Mouse (Mus musculus) kidney, embryonic 15.5 days (tissue): ENCODE results near the gene Ninj2. TPM values are rescaled to one million over a fixed set of nuclear protein-coding genes. Genes with fewer than 3 reads are reported as not detected.
A peak's percentile ranks its signal among the peaks of the same experiment; 100 is the strongest.

Experiments
- ATAC-seq: fragments of 200-750 bp; cut with Nextera tagmentation; replicated peaks from 2 replicates; pipeline ENCODE4 v1.8.0; 2017; ENCODE audit warnings: moderate TSS enrichment; ENCODE audit not compliant: low FRiP score
- H3K27ac ChIP-seq: fragments of 300-500 bp; sonication (generic); 2 replicates; pipeline ENCODE4 v1.5.1; 2015; ENCODE audit warnings: mild to moderate bottlenecking, inconsistent platforms
- H3K27me3 ChIP-seq: fragments of 300-500 bp; sonication (generic); 2 replicates; pipeline ENCODE4 v1.6.1; 2015; ENCODE audit warnings: inconsistent platforms
- H3K36me3 ChIP-seq: fragments of 300-500 bp; sonication (generic); 2 replicates; pipeline ENCODE4 v1.6.1; 2015; ENCODE audit warnings: inconsistent platforms
- H3K4me1 ChIP-seq: fragments of 300-500 bp; sonication (generic); 2 replicates; pipeline ENCODE4 v1.6.1; 2015; ENCODE audit warnings: inconsistent platforms
- H3K4me2 ChIP-seq: fragments of 300-500 bp; sonication (generic); 2 replicates; pipeline ENCODE4 v1.6.1; 2015; ENCODE audit warnings: moderate library complexity, mild to moderate bottlenecking, inconsistent platforms
- H3K4me3 ChIP-seq: fragments of 300-500 bp; sonication (generic); replicated peaks from 2 replicates; pipeline ENCODE4 v1.5.1; 2015; ENCODE audit warnings: mild to moderate bottlenecking, inconsistent platforms
- H3K9ac ChIP-seq: fragments of 300-500 bp; sonication (generic); 2 replicates; pipeline ENCODE4 v1.6.1; 2015; ENCODE audit warnings: mild to moderate bottlenecking, inconsistent platforms
- H3K9me3 ChIP-seq: fragments of 300-500 bp; sonication (generic); replicated peaks from 2 replicates; pipeline ENCODE4 v1.6.1; 2016; ENCODE audit warnings: inconsistent platforms
- WGBS: fragments of 180-500 bp; shearing (Covaris S2); methylation state at CpG from one replicate; pipeline ENCODE4 v1.1.7; 2015; ENCODE audit warnings: mixed read lengths; 5-methylcytosine and 5-hydroxymethylcytosine counted together
- polyA plus RNA-seq: library from polyadenylated mRNA; unstranded; fragments of >200 nt; fragmentation: Nextera tagmentation; extraction: Ambion mirVana; gene quantifications from 2 replicates; pipeline ENCODE4 v1.2.1, GENCODE M21; 2015

Ninj2 gene
- polyA plus RNA-seq, 1 experiment from 2014 or later, result not detected

- 0 out of 2 replicates have a peak, but pooled peaks cover 2% of the 10 kb centered on the region for H3K4me1 ChIP-seq
- no peaks in the 10 kb centered on the region for H3K9me3 ChIP-seq
- H3K4me3 ChIP-seq, result no peak overlapping the region
- no peak for ATAC-seq
- no peak overlapping the region for H3K9ac ChIP-seq
- H3K27me3 ChIP-seq, result no peaks in the 10 kb centered on the region
- H3K4me2 ChIP-seq, result no peak overlapping the region
- H3K36me3 ChIP-seq, result no peaks in the 10 kb centered on the region
- WGBS, result 82% methylated on average over 12 of the region's 12 CpGs
- no peak overlapping the region for H3K27ac ChIP-seq
Measured at GRCm38 (mm10) chr6:120148716-120149392, 55.7 kb downstream of the Ninj2 start.

DNA sequence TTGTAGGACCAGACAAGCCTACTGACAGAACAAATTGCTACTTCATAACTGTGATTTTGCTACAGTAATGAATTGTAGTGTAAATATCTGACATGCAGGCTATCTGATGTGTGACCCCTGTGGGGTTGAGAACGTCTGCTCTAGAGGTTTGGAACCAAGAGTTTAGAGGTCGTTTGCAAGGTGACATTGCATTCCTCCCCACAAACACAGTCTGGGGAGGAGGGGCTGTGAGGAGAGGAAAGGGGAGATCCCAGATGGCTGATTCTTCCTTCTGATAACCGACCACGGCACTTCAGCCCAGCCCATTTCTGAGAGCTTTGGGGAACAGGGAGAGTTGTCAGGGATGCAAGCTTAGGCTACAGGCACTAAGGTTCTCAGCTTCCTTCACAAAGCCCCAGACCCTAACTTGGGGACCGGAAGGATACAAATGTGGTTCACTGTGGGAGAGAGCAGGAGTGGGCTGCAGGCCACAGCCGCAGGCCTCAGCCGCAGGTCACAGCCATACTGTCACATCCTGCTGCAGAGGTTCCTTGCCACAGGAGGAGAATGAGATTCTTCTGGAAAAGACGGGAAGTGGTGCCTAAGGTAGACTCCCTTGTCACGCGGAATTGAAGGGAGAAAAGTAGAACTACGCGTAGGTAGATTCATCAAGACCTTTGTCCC is 56.4 kb downstream of the Ninj2 start:
- no peak overlapping the region for H3K27ac ChIP-seq
- no peak for ATAC-seq
- 69% methylated on average over 12 of the region's 12 CpGs for WGBS

GRCm38 (mm10) chr6:120150206-120150605 is 57.1 kb downstream of the Ninj2 start:
- no peak overlapping the region for H3K27ac ChIP-seq
- whole genome bisulfite sequencing, result 56% methylated on average over 3 of the region's 3 CpGs
- 0 out of 2 replicates have a peak, but pooled peaks cover 2% of the 10 kb centered on the region for H3K4me1 ChIP-seq
- no peak overlapping the region for H3K4me2 ChIP-seq
- no peak overlapping the region for H3K9ac ChIP-seq
- H3K36me3 ChIP-seq, result no peaks in the 10 kb centered on the region
- H3K27me3 ChIP-seq, result no peaks in the 10 kb centered on the region
- ATAC-seq, result no peak
- no peaks in the 10 kb centered on the region for H3K9me3 ChIP-seq
- H3K4me3 ChIP-seq, result no peak overlapping the region

More for the DNA sequence above, 56.4 kb downstream of the Ninj2 start:
- Histone ChIP-seq H3K36me3 (no peaks in the 10 kb centered on the region), H3K9me3 (no peaks in the 10 kb centered on the region), H3K4me2 (no peak overlapping the region), H3K9ac (no peak overlapping the region), H3K4me1 (0 out of 2 replicates have a peak, but pooled peaks cover 2% of the 10 kb centered on the region), H3K4me3 (no peak overlapping the region), H3K27me3 (no peaks in the 10 kb centered on the region)

- Histone ChIP-seq H3K9ac (no peak overlapping the region), H3K36me3 (no peaks in the 10 kb centered on the region), H3K27ac (no peak overlapping the region), H3K4me2 (no peak overlapping the region), H3K4me3 (no peak overlapping the region), H3K27me3 (no peaks in the 10 kb centered on the region), H3K4me1 (0 out of 2 replicates have a peak, but pooled peaks cover 2% of the 10 kb centered on the region), H3K9me3 (no peaks in the 10 kb centered on the region)
- no peak for ATAC-seq
- 72% methylated on average over 3 of the region's 3 CpGs for WGBS
Measured at GRCm38 (mm10) chr6:120151616-120152053, 58.5 kb downstream of the Ninj2 start.

DNA sequence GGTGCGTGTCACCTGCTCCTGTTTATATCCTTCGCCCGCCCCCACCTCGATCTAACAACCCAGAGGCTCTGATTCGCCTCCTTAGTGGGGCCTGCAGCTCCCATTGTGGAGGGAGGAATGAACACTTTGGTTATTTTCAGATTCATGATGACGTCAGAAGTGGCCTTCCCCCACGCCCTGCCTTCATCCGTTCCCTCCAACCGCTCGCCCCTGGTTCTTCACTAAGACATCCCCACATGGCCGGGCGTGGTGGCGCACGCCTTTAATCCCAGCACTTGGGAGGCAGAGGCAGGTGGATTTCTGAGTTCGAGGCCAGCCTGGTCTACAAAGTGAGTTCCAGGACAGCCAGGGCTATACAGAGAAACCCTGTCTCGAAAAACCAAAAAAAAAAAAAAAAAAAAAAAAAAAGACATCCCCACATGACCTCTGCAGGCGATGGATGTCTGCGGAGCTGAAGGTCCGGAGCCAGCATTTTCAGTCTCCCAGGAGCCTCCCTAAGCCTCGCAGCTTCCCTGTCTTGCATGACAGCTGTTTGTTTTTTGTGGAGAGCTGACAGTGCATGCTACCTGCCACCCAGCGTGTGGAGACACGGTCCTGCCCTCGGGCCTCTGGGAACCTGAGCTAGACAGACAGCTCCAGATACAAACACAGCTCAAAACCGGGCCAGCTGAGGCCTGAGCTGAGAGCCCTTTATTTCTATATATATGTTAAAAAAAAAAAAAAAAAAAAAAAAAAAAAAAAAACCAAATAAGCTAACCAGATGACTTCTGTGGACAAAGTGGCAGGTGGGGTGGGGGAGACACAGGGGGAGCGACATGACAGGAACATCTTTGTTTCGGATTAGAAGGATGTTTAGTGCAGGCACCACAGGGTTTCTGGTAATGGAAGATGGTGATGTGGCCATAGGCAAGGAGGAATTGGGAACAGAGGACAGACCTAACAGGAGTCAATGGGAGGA is 59.9 kb downstream of the Ninj2 start:
- 77% methylated on average over 25 of the region's 26 CpGs for WGBS

DNA sequence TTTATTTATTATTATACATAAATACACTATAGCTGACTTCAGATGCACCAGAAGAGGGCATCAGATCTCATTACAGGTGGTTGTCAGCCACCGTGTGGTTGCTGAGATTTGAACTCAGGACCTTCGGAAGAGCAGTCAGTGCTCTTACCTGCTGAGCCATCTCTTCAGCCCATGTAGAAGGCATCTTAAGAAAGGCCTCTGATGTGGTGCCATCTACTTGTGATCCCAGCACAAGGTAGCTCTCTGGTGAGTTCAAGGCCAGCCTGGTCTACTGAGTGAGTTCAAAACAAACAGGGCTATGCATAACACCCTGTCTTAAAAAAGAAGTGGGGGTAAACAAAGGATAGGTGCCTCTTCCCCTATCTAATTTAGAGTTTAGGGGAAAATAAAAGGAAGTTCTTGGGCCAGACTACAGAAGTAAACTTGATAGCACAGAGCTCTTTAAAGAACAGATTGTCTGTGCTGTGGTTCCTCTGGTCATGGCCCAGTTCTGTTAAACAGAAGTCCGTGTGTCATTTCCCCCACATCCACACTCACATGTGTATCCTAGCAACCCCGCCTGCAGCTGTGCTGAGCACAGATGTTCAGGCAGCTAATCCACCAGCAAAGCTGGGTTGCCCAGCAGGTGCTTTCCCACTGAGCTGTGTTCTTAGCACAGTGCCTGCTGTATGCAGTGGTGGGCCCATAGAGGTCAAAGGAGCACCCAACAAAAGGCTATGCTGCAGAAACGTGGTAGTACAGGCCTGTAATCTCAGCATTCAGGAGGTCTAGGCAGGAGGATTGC is 61.6 kb downstream of the Ninj2 start:
- ATAC-seq, result no peak
- Histone ChIP-seq H3K9me3 (no peaks in the 10 kb centered on the region), H3K4me1 (peaks cover 11% of the 10 kb centered on the region), H3K27me3 (no peaks in the 10 kb centered on the region), H3K27ac (no peak overlapping the region), H3K36me3 (no peaks in the 10 kb centered on the region), H3K9ac (no peak overlapping the region), H3K4me3 (no peak overlapping the region), H3K4me2 (no peak overlapping the region)
- WGBS, result 72% methylated on average over 5 of the region's 5 CpGs

More for the DNA sequence above, 59.9 kb downstream of the Ninj2 start:
- Histone ChIP-seq H3K27me3 (no peaks in the 10 kb centered on the region), H3K4me2 (no peak overlapping the region), H3K9ac (no peak overlapping the region), H3K27ac (no peak overlapping the region), H3K4me3 (no peak overlapping the region), H3K4me1 (0 out of 2 replicates have a peak, but pooled peaks cover 2% of the 10 kb centered on the region), H3K9me3 (no peaks in the 10 kb centered on the region), H3K36me3 (no peaks in the 10 kb centered on the region)
- ATAC-seq, result no peak

GRCm38 (mm10) chr6:120155510-120155909 is 62.4 kb downstream of the Ninj2 start:
- 82% methylated on average over 4 of the region's 4 CpGs for WGBS
- no peak overlapping the region for H3K4me2 ChIP-seq
- no peak for ATAC-seq

GRCm38 (mm10) chr6:120157479-120157878 is 64.3 kb downstream of the Ninj2 start:
- no peak for ATAC-seq
- no peaks in the 10 kb centered on the region for H3K36me3 ChIP-seq
- peaks cover 12% of the 10 kb centered on the region for H3K4me1 ChIP-seq
- H3K4me3 ChIP-seq, result no peak overlapping the region
- no peak overlapping the region for H3K27ac ChIP-seq
- H3K27me3 ChIP-seq, result no peaks in the 10 kb centered on the region
- no peak overlapping the region for H3K9ac ChIP-seq
- 70% methylated on average over 6 of the region's 6 CpGs for WGBS
- no peaks in the 10 kb centered on the region for H3K9me3 ChIP-seq
- no peak overlapping the region for H3K4me2 ChIP-seq

More at GRCm38 (mm10) chr6:120155510-120155909, 62.4 kb downstream of the Ninj2 start:
- no peaks in the 10 kb centered on the region for H3K36me3 ChIP-seq
- no peak overlapping the region for H3K27ac ChIP-seq
- H3K4me3 ChIP-seq, result no peak overlapping the region
- H3K9me3 ChIP-seq, result no peaks in the 10 kb centered on the region
- no peak overlapping the region for H3K9ac ChIP-seq
- peaks cover 12% of the 10 kb centered on the region for H3K4me1 ChIP-seq
- H3K27me3 ChIP-seq, result no peaks in the 10 kb centered on the region

DNA sequence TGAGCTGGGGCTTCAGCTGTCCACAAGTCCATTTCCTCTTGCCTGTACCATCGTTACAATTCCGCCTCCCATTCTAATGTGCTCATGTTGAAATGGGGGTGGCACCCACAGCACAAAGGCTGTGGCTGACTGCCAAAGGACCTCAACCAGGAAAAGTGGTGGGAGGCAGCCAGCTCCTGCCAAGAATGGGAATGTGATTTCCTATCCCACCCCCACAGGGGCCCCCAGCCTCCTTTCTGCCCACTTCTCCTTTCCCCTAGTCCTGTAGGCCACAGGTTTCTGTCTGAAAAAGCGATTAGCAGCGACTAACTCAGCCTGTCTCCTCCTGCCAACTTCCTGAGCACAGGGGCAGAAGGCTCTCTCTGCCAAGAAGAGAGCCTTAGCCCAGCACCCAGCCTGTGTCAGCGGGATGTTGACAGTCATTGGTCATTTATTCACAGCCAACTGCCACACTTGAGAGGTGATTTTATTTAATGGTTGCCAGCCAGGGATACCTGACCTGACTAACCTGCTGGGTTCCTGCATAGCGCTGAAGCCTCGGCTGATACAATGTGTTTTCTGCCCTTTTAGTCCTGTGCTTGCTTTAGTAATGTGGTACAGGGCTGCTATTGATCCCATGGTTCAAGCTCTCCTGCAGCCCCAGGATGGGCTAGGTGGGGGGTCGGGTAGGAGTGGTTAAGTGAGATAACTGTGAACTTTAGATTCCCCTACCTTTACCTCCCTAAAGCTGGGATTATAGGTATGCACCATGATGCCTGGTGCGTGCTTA is 66.2 kb downstream of the Ninj2 start:
- peak overlapping the region; percentile 70 for H3K27ac ChIP-seq
- peaks cover 9% of the 10 kb centered on the region for H3K4me1 ChIP-seq
- H3K36me3 ChIP-seq, result no peaks in the 10 kb centered on the region
- no peaks in the 10 kb centered on the region for H3K27me3 ChIP-seq
- H3K4me2 ChIP-seq, result peak overlapping the region; percentile 12; the same call in 1 of the 2 replicates
- no peak overlapping the region for H3K4me3 ChIP-seq
- 52% methylated on average over 9 of the region's 9 CpGs for WGBS
- H3K9ac ChIP-seq, result no peak overlapping the region
- no peaks in the 10 kb centered on the region for H3K9me3 ChIP-seq
- no peak for ATAC-seq

DNA sequence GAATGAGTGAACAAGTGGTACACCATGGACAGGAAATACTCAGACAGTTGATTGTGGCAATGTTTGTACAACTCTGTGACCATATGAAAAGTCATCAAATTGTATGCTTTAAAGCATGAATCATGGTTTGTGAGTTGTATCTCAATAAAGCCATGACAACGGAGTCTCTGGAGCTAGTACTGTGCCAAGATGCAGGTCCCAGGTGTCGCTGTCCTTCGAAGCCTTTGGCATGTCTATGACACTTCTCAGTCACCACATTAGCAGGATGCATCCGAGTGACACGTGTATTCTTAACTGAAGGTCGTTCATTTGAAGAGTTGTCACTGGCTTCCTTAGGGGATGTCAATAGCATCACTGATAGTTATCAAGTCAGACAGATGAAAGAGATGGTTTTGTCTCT is 69.8 kb downstream of the Ninj2 start:
- peaks cover 9% of the 10 kb centered on the region for H3K4me1 ChIP-seq
- no peaks in the 10 kb centered on the region for H3K9me3 ChIP-seq
- H3K36me3 ChIP-seq, result no peaks in the 10 kb centered on the region
- WGBS, result 77% methylated on average over 6 of the region's 6 CpGs
- ATAC-seq, result no peak
- no peak overlapping the region for H3K4me3 ChIP-seq
- no peaks in the 10 kb centered on the region for H3K27me3 ChIP-seq
- H3K27ac ChIP-seq, result no peak overlapping the region
- no peak overlapping the region for H3K9ac ChIP-seq
- no peak overlapping the region for H3K4me2 ChIP-seq
